Mouse (Mus musculus) intestine, embryonic 15.5 days (tissue): ENCODE data around the gene Mfsd6l. TPM values are rescaled to one million over a fixed set of nuclear protein-coding genes. Genes with fewer than 3 reads are reported as not detected.

ENCODE experiments used
- ATAC-seq: fragments of 200-750 bp; cut with Nextera tagmentation; 2 replicates; pipeline ENCODE4 v1.8.0; 2017; ENCODE audit warnings: moderate TSS enrichment, moderate library complexity
- H3K27ac ChIP-seq: fragments of 300-500 bp; sonication (generic); 2 replicates; pipeline ENCODE4 v1.5.1; 2015; ENCODE audit warnings: mild to moderate bottlenecking, inconsistent platforms
- H3K27me3 ChIP-seq: fragments of 300-500 bp; sonication (generic); replicated peaks from 2 replicates; pipeline ENCODE4 v1.6.1; 2015; ENCODE audit warnings: inconsistent platforms
- H3K36me3 ChIP-seq: fragments of 300-500 bp; sonication (generic); 2 replicates; pipeline ENCODE4 v1.6.1; 2015; ENCODE audit warnings: inconsistent platforms
- H3K4me1 ChIP-seq: fragments of 300-500 bp; sonication (generic); replicated peaks from 2 replicates; pipeline ENCODE4 v1.6.1; 2015; ENCODE audit warnings: inconsistent platforms
- H3K4me2 ChIP-seq: fragments of 300-500 bp; sonication (generic); replicated peaks from 2 replicates; pipeline ENCODE4 v1.6.1; 2015; ENCODE audit warnings: mild to moderate bottlenecking, inconsistent platforms
- H3K4me3 ChIP-seq: fragments of 300-500 bp; sonication (generic); replicated peaks from 2 replicates; pipeline ENCODE4 v1.5.1; 2015; ENCODE audit warnings: inconsistent platforms
- H3K9ac ChIP-seq: fragments of 300-500 bp; sonication (generic); 2 replicates; pipeline ENCODE4 v1.6.1; 2015; ENCODE audit warnings: inconsistent platforms
- H3K9me3 ChIP-seq: fragments of 300-500 bp; sonication (generic); 2 replicates; pipeline ENCODE4 v1.6.1; 2016; ENCODE audit warnings: inconsistent platforms
- WGBS: fragments of 180-500 bp; shearing (Covaris S2); methylation state at CpG from one replicate; pipeline ENCODE4 v1.1.7; 2015; 5-methylcytosine and 5-hydroxymethylcytosine counted together
- polyA plus RNA-seq: library from polyadenylated mRNA; unstranded; fragments of >200 nt; fragmentation: Nextera tagmentation; extraction: Ambion mirVana; gene quantifications from 2 replicates; pipeline ENCODE4 v1.2.1, GENCODE M21; 2015

Gene Mfsd6l
- polyA plus RNA-seq, 1 experiment from 2014 or later, result 4.3 TPM

DNA sequence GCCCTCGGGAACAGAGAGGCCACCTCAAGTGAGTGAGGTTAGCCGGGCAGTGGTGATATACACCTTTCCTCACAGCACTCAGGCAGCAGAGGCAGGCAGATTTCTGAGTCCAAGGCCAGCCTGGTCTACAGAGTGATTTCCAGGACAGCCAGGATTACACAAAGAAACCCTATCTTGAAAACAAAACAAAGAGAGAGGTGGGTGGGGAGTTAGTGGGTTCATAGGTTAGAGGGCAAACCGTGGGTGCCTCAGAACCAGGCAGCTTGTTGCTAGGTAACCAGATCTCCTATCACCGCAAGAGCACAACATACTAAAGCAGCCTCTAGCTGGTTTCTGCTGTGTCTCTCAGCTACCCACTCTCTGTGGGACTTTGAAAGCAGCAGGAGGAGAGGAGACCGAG, 30.7 kb downstream of the Mfsd6l start, which contains the start of gene Ccdc42:
TSS of gene Ccdc42 (plus strand) at position 301 of the 400 bp plus-strand sequence.
- 67% methylated on average over 5 of the region's 5 CpGs for WGBS
- H3K4me1 ChIP-seq, result peaks cover 20% of the 10 kb centered on the region
- no peaks in the 10 kb centered on the region for H3K27me3 ChIP-seq
- H3K36me3 ChIP-seq, result no peaks in the 10 kb centered on the region
- H3K4me2 ChIP-seq, result no peak within 1 kb of the TSS
- H3K9me3 ChIP-seq, result no peaks in the 10 kb centered on the region
- no peak within 1 kb of the TSS for H3K27ac ChIP-seq
- H3K4me3 ChIP-seq, result no peak within 1 kb of the TSS
- ATAC-seq, result no peak
- no peak within 1 kb of the TSS for H3K9ac ChIP-seq

DNA sequence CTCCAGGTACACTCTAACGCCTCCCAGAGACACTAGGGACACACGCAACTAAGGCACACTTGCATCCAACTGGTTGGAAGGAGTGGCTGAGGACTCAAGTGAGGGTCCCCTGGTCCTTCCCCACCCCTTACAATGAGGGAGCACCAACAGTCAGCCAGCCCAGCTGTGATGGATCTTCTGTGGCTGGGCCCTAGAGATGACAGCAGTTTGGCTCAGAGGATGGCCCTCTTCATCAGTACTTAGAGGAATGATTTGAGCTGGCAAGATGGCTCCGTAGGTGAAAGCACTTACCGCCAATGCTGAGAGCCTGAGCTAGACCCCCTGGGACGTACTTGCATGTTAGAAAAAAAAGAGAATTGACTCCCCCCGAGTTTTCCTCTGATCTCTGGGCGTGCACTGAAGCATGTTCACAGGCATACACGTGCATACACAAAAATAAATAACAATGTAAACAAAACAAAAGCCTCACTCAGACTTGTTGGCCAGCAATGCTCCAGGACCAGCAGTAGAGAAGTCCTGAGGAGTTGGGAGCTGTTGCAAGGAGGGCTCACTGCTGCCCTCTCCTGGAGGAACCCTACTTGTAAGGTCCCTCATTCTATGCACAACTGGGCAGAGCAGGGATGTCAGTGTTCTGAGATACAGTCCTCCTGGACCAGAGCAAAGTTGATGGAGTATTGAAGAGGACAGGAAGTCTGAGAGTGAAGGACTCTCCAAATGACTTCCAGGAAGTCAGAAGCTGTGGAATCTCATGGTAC, 33.2 kb downstream of the Mfsd6l start:
- ATAC-seq, result peak; percentile 81
- Histone ChIP-seq H3K4me2 (no peak overlapping the region), H3K27me3 (no peaks in the 10 kb centered on the region), H3K27ac (no peak overlapping the region), H3K36me3 (no peaks in the 10 kb centered on the region), H3K9ac (no peak overlapping the region), H3K4me3 (no peak overlapping the region), H3K4me1 (peaks cover 18% of the 10 kb centered on the region), H3K9me3 (no peaks in the 10 kb centered on the region)
- 65% methylated on average over 8 of the region's 8 CpGs for WGBS

DNA sequence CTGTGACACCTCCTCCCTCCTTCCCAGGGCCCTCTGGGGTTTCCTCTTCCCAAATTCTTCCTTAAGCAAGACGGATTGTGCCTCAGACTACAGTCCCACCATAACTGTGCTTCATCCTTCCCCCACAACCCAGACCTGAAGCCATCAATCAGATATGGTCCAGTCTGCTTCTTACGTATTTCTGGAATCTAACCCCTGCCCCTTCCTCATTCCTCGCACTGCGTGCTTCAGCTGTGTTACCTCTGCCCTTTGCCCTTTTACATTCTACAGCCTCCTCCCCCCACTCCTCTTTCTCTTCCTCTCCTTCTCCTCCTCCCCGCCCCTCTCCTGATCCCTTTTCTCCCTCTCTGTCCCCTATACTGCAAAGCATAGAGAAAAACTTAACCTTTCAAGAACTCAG, 35.7 kb downstream of the Mfsd6l start:
- H3K4me2 ChIP-seq, result no peak overlapping the region
- H3K36me3 ChIP-seq, result no peaks in the 10 kb centered on the region
- no peaks in the 10 kb centered on the region for H3K9me3 ChIP-seq
- WGBS, result 29% methylated on average over 5 of the region's 5 CpGs
- no peak for ATAC-seq
- H3K27ac ChIP-seq, result 0 out of 2 replicates have a peak overlapping the region, but pooled peaks have one; percentile 18
- H3K9ac ChIP-seq, result no peak overlapping the region
- H3K4me1 ChIP-seq, result peaks cover 18% of the 10 kb centered on the region
- H3K4me3 ChIP-seq, result no peak overlapping the region
- H3K27me3 ChIP-seq, result no peaks in the 10 kb centered on the region

DNA sequence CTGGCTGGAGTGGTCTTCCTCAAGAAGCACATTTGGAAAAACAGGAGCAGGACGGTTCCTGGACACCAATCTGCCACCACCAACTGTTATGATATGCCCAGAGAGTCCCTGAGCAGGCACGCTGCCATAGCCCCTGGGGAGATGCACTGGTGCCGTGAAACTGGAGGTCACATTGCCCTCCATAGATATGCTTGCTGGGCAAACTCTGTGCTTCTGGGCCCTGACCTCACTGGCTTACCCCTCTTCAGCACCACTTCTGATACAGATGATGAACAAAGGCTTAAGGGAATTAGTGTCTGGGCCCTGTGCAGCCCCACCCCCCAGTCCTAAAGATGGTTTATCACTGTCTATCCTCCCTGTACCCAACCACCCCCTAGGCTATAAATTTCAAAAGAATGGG, 37.3 kb downstream of the Mfsd6l start:
- H3K27ac ChIP-seq, result no peak overlapping the region
- no peak overlapping the region for H3K4me2 ChIP-seq
- ATAC-seq, result no peak
- H3K4me3 ChIP-seq, result no peak overlapping the region
- peaks cover 18% of the 10 kb centered on the region for H3K4me1 ChIP-seq
- no peak overlapping the region for H3K9ac ChIP-seq
- WGBS, result 69% methylated on average over 3 of the region's 3 CpGs
- H3K27me3 ChIP-seq, result no peaks in the 10 kb centered on the region
- no peaks in the 10 kb centered on the region for H3K9me3 ChIP-seq
- no peaks in the 10 kb centered on the region for H3K36me3 ChIP-seq

DNA sequence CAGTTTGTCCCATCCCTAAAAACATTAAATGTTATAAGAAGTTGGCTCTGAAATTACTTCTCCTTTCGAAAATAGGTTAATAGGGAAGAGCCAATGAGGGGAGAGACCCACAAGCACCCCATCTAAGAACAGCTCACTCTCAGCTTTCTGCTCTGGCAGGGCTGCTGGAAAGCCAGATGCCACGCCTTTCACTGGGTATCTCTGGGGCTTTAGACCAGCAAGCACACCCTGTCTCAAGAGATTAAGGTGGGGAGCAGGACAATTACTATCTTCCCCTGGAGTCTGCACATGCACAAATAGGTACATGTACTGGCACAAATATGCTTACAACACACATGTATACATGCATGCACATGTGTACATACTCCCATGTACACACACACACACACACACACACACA, 41.9 kb downstream of the Mfsd6l start:
- Histone ChIP-seq H3K27me3 (no peaks in the 10 kb centered on the region), H3K36me3 (no peaks in the 10 kb centered on the region), H3K9ac (no peak overlapping the region), H3K4me3 (no peak overlapping the region), H3K9me3 (no peaks in the 10 kb centered on the region), H3K4me1 (peaks cover 26% of the 10 kb centered on the region), H3K27ac (no peak overlapping the region), H3K4me2 (no peak overlapping the region)
- WGBS, result 91% methylated on average over 2 of the region's 2 CpGs
- no peak for ATAC-seq

DNA sequence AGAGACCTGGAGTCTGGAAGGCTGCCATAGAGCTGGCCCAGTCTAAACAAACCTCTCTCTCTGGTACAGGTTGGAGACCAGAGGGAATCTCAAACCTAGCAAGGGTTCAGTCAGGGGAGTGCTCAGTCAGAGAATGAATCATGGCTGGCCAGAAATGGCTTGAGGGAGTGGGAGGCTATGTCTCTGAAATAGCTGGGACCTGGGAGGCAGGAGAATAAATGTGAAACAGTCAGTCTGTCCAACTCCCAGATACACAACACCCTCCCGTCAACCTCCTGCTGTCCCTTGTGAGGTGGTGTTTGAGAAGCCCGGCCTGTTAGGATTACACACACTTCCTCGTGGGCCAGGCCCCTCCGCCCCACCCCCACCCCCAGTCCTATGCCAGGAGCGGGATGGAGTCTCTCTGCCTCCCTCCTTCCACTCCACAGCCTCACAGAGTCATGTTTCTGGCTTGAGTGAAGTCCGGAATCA, 44.6 kb downstream of the Mfsd6l start:
- no peak overlapping the region for H3K4me3 ChIP-seq
- H3K4me2 ChIP-seq, result no peak overlapping the region
- H3K9me3 ChIP-seq, result no peaks in the 10 kb centered on the region
- WGBS, result 26% methylated on average over 6 of the region's 6 CpGs
- ATAC-seq, result peak; percentile 73
- no peak overlapping the region for H3K9ac ChIP-seq
- no peaks in the 10 kb centered on the region for H3K36me3 ChIP-seq
- no peaks in the 10 kb centered on the region for H3K27me3 ChIP-seq
- H3K27ac ChIP-seq, result peak overlapping the region; percentile 81
- peaks cover 26% of the 10 kb centered on the region for H3K4me1 ChIP-seq

DNA sequence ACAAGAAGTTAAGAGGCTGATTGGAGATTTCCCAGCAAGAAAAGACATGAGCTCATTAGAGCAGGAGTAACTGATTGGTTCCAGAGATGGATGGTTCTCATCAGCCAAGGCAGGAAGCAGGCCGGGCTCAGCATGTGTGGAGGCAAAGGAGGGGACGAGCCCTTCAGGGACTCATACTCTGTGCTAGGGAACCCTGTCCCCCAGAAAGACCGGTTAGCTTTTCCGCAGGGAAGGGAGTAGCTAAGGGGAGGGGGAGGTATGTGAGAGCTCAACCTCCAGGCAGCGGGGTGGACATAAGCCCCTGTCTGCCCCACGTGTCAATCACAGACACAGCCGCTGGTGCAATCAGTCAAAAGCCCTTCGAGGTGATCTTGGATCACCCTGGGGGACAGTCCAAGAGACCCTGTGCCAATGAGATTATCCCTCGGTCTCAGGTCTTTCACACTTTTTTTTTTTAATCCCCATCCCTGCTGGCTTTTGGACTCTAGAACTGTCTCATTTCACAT, 45.6 kb downstream of the Mfsd6l start:
- H3K4me3 ChIP-seq, result no peak overlapping the region
- WGBS, result 20% methylated on average over 9 of the region's 9 CpGs

DNA sequence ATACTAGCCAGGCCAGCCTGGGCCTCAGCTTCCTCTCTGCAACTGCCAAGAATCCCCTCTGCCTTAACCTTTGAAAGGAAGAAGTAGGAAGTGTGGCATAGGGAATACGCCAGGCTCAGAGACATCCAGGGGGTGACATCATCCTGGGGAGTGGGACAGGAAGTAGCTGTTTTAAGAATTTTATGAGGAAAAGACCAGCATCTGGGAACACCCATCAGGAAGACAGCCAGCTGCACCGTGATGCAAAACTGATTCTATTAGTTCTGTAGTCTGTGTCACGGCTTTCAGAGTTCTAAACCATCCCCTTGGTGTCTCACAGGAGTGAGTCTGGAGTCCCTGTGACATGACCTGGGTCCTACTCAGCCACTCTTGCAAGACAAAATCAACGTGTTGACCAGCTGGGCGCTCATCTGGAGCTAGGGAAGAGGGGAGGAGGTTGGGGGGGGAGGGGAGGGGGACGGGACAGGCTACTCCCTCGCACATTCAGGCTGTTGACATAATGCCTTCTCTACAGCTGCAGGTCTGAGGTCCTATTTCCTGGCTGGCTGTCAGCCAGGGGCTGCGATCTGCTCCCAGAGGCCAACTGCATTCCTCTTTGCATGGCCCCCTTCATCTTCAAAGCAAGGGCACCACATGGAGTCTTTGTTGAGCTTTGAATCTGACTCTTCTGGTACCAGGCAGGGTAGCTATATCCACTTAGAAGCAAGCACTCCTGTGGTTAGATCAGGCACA, 46.4 kb downstream of the Mfsd6l start:
- no peak overlapping the region for H3K9ac ChIP-seq

More for the DNA sequence above, 45.6 kb downstream of the Mfsd6l start:
- H3K27me3 ChIP-seq, result no peaks in the 10 kb centered on the region
- ATAC-seq, result no peak; the same call in 1 of the 2 replicates
- peak overlapping the region; percentile 15; the same call in 1 of the 2 replicates for H3K9ac ChIP-seq
- peaks cover 26% of the 10 kb centered on the region for H3K4me1 ChIP-seq
- peak overlapping the region; percentile 81 for H3K27ac ChIP-seq
- no peak overlapping the region for H3K4me2 ChIP-seq
- no peaks in the 10 kb centered on the region for H3K9me3 ChIP-seq
- no peaks in the 10 kb centered on the region for H3K36me3 ChIP-seq

DNA sequence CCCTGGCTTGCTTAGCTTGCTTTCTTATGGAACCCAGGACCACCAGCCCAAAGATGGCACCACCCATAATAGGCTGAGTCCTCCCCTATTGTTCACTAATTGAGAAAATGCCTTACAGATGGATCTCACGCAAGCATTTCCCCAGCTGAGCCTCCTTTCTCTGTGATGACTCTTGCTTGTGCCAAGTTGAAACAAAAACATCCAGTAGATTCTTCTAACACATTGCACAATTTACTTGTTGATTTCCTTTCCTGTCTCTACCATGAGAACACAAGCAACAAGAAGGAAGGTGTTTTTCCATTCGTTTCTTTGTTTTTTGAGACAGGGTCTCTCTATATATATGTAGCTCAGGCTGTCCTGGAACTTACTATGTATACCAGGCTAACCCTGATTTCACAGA, 51.1 kb downstream of the Mfsd6l start:
- no peak overlapping the region for H3K4me2 ChIP-seq
- no peaks in the 10 kb centered on the region for H3K36me3 ChIP-seq
- H3K27ac ChIP-seq, result no peak overlapping the region
- H3K9me3 ChIP-seq, result no peaks in the 10 kb centered on the region
- no peak overlapping the region for H3K9ac ChIP-seq
- WGBS, result 90% methylated on average over 2 of the region's 2 CpGs
- H3K4me3 ChIP-seq, result no peak overlapping the region
- ATAC-seq, result no peak
- peaks cover 13% of the 10 kb centered on the region for H3K4me1 ChIP-seq
- no peaks in the 10 kb centered on the region for H3K27me3 ChIP-seq

More for the DNA sequence above, 46.4 kb downstream of the Mfsd6l start:
- H3K36me3 ChIP-seq, result no peaks in the 10 kb centered on the region
- H3K27ac ChIP-seq, result peak overlapping the region; percentile 81
- H3K9me3 ChIP-seq, result no peaks in the 10 kb centered on the region
- peak; percentile 50 for ATAC-seq
- H3K4me1 ChIP-seq, result peaks cover 26% of the 10 kb centered on the region
- no peaks in the 10 kb centered on the region for H3K27me3 ChIP-seq
- 13% methylated on average over 8 of the region's 8 CpGs for WGBS
- 0 out of 2 replicates have a peak overlapping the region, but pooled peaks have one; percentile 7 for H3K4me2 ChIP-seq
- H3K4me3 ChIP-seq, result no peak overlapping the region

Other genes starting within 250 kb of the Mfsd6l start
- gene Ntn1, start 155.4 kb upstream of the Mfsd6l start, polyA plus RNA-seq, result 9.1 and 9.4 TPM in 2 replicates
- gene Pik3r5, start 124.1 kb upstream of the Mfsd6l start, polyA plus RNA-seq, result 0.49 and 0.56 TPM in 2 replicates
- gene Pik3r6, start 53.2 kb upstream of the Mfsd6l start, polyA plus RNA-seq, result 2.1 and 2.4 TPM in 2 replicates
- gene Ccdc42, start 30.8 kb downstream of the Mfsd6l start, polyA plus RNA-seq, result 0.21 and 0.25 TPM in 2 replicates
- gene Myh10, start 135.4 kb downstream of the Mfsd6l start, polyA plus RNA-seq, result 68.2 and 70.4 TPM in 2 replicates